Mouse (Mus musculus) midbrain, embryonic 16.5 days (tissue): ENCODE measurements around the gene Gabarapl1. TPM values are rescaled to one million over a fixed set of nuclear protein-coding genes. Genes with fewer than 3 reads are reported as not detected.

Source experiments
- ATAC-seq: fragments of 200-750 bp; cut with Nextera tagmentation; 2 replicates; pipeline ENCODE4 v1.8.0; 2017; ENCODE audit warnings: moderate TSS enrichment
- H3K27ac ChIP-seq: fragments of 300-500 bp; sonication (generic); 2 replicates; pipeline ENCODE4 v1.5.1; 2014; ENCODE audit warnings: mild to moderate bottlenecking, low read length, mixed read lengths
- H3K27me3 ChIP-seq: fragments of 300-500 bp; sonication (generic); 2 replicates; pipeline ENCODE4 v1.6.1; 2014; ENCODE audit warnings: low read depth, low read length, mixed read lengths; ENCODE audit not compliant: control insufficient read depth, insufficient read depth
- H3K36me3 ChIP-seq: fragments of 300-500 bp; sonication (generic); 2 replicates; pipeline ENCODE4 v1.6.1; 2014; ENCODE audit warnings: mild to moderate bottlenecking, low read length, moderate library complexity, mixed read lengths; ENCODE audit not compliant: control insufficient read depth, insufficient read depth
- H3K4me1 ChIP-seq: fragments of 300-500 bp; sonication (generic); 2 replicates; pipeline ENCODE4 v1.6.1; 2014; ENCODE audit warnings: mild to moderate bottlenecking, low read length, mixed read lengths; ENCODE audit not compliant: control insufficient read depth, insufficient read depth
- H3K4me2 ChIP-seq: fragments of 300-500 bp; sonication (generic); 2 replicates; pipeline ENCODE4 v1.6.1; 2014; ENCODE audit warnings: mild to moderate bottlenecking, low read length, mixed read lengths
- H3K4me3 ChIP-seq: fragments of 300-500 bp; sonication (generic); 2 replicates; pipeline ENCODE4 v1.5.1; 2014; ENCODE audit warnings: low read depth, mild to moderate bottlenecking, low read length, moderate library complexity, mixed read lengths
- H3K9ac ChIP-seq: fragments of 300-500 bp; sonication (generic); 2 replicates; pipeline ENCODE4 v1.6.1; 2014; ENCODE audit warnings: low read depth, low read length, mixed read lengths
- H3K9me3 ChIP-seq: fragments of 300-500 bp; sonication (generic); replicated peaks from 2 replicates; pipeline ENCODE4 v1.6.1; 2014; ENCODE audit warnings: mild to moderate bottlenecking, low read length, mixed read lengths; ENCODE audit not compliant: control insufficient read depth, poor library complexity, severe bottlenecking
- WGBS: fragments of 180-500 bp; shearing (Covaris S2); extraction: QIAGEN DNeasy Blood & Tissue Kit; methylation state at CpG from one replicate; pipeline ENCODE4 v1.1.7; 2014; 5-methylcytosine and 5-hydroxymethylcytosine counted together
- polyA plus RNA-seq: library from polyadenylated mRNA; unstranded; fragments of >200 nt; fragmentation: Nextera tagmentation; extraction: Ambion mirVana; gene quantifications from 2 replicates; pipeline ENCODE4 v1.2.1, GENCODE M21; 2015

The Gabarapl1 gene
- polyA plus RNA-seq, 1 experiment from 2014 or later = 237 TPM

GRCm38 (mm10) chr6:129581896-129582295 lies 48.9 kb downstream of the Gabarapl1 start:
- no peak overlapping the region for H3K4me3 ChIP-seq
- H3K9ac ChIP-seq = no peak overlapping the region
- ATAC-seq = no peak
- no peak overlapping the region for H3K27ac ChIP-seq
- WGBS = 87% methylated on average over 4 of the region's 4 CpGs
- H3K9me3 ChIP-seq = no peaks in the 10 kb centered on the region
- H3K36me3 ChIP-seq = no peaks in the 10 kb centered on the region
- H3K27me3 ChIP-seq = no peaks in the 10 kb centered on the region
- H3K4me2 ChIP-seq = no peak overlapping the region
- H3K4me1 ChIP-seq = no peaks in the 10 kb centered on the region

GRCm38 (mm10) chr6:129583014-129583413 lies 50.1 kb downstream of the Gabarapl1 start:
- Histone ChIP-seq H3K9me3 (no peaks in the 10 kb centered on the region), H3K36me3 (no peaks in the 10 kb centered on the region), H3K9ac (no peak overlapping the region), H3K27ac (no peak overlapping the region), H3K4me3 (no peak overlapping the region), H3K4me2 (no peak overlapping the region), H3K27me3 (no peaks in the 10 kb centered on the region), H3K4me1 (no peaks in the 10 kb centered on the region)
- WGBS = 78% methylated on average over 3 of the region's 3 CpGs
- ATAC-seq = no peak

GRCm38 (mm10) chr6:129591508-129591907 lies 58.5 kb downstream of the Gabarapl1 start, which contains the start of gene Klrd1:
TSS of gene Klrd1 (plus strand) at chr6:129591782.
- WGBS = 80% methylated on average over 3 of the region's 3 CpGs
- no peak for ATAC-seq
- no peak within 1 kb of the TSS for H3K9ac ChIP-seq
- no peak within 1 kb of the TSS for H3K27ac ChIP-seq
- no peaks in the 10 kb centered on the region for H3K9me3 ChIP-seq
- H3K36me3 ChIP-seq = no peaks in the 10 kb centered on the region
- H3K27me3 ChIP-seq = no peaks in the 10 kb centered on the region
- H3K4me1 ChIP-seq = no peaks in the 10 kb centered on the region
- H3K4me2 ChIP-seq = no peak within 1 kb of the TSS
- H3K4me3 ChIP-seq = no peak within 1 kb of the TSS

Other genes with a start within 250 kb of the Gabarapl1 start
- not detected in 2 replicates for gene 4922502D21Rik, start 201.4 kb upstream of the Gabarapl1 start, polyA plus RNA-seq
- 0.28 and 0.40 TPM in 2 replicates for gene Clec12a, start 190.5 kb upstream of the Gabarapl1 start, polyA plus RNA-seq
- 0.45 TPM in 1 of 2 replicates, not detected in the other for gene Clec12b, start 147.3 kb upstream of the Gabarapl1 start, polyA plus RNA-seq
- gene Clec1b, start 135.9 kb upstream of the Gabarapl1 start, polyA plus RNA-seq = 0.34 and 0.65 TPM in 2 replicates
- gene Clec9a, start 124.3 kb upstream of the Gabarapl1 start, polyA plus RNA-seq = 0.45 and 0.47 TPM in 2 replicates
- 1.6 and 2.1 TPM in 2 replicates for gene Clec1a, start 81.2 kb upstream of the Gabarapl1 start, polyA plus RNA-seq
- not detected in 2 replicates for gene Olr1, start 26.0 kb upstream of the Gabarapl1 start, polyA plus RNA-seq
- gene Tmem52b, start 20.6 kb upstream of the Gabarapl1 start, polyA plus RNA-seq = not detected in 2 replicates
- gene Klre1, start 44.7 kb downstream of the Gabarapl1 start, polyA plus RNA-seq = not detected in 2 replicates
- not detected in 2 replicates for gene Klrd1, start 58.6 kb downstream of the Gabarapl1 start, polyA plus RNA-seq
- gene Klrk1, start 90.7 kb downstream of the Gabarapl1 start, polyA plus RNA-seq = 0.19 and 0.24 TPM in 2 replicates
- not detected in 2 replicates for gene Klrc3, start 110.2 kb downstream of the Gabarapl1 start, polyA plus RNA-seq
- not detected in 2 replicates for gene Klrc2, start 127.5 kb downstream of the Gabarapl1 start, polyA plus RNA-seq
- not detected in 2 replicates for gene Klrc1, start 145.8 kb downstream of the Gabarapl1 start, polyA plus RNA-seq
- gene Klri1, start 184.0 kb downstream of the Gabarapl1 start, polyA plus RNA-seq = not detected in 2 replicates
- gene Klri2, start 207.3 kb downstream of the Gabarapl1 start, polyA plus RNA-seq = not detected in 2 replicates